Mouse (Mus musculus): ENCODE data around the gene Pmfbp1. TPM values are rescaled to one million over a fixed set of nuclear protein-coding genes. Genes with fewer than 3 reads are reported as not detected.

Pmfbp1 gene
- polyA plus RNA-seq, 2 experiments, result 0.20 to 0.23 TPM

DNA sequence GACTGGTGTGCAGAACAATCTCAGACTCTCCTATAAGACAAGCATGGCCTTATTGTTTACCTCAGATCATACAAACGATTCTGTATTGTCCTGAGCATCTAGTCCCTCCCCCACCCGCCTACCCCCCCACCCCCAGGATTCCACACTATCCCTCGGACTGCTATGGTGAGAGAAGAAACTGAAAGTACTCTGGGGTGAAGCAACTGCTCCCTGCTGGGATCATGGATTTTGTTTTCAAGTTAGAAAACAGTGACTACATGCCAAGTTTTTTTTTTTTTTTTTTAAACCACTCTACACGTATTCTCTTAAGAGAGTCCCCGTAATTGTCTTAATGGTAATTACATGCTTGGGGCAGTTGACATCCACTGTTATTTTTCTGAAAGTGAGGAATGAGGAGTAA lies 3.6 kb downstream of the Pmfbp1 start:
- Histone ChIP-seq H3K4me2 (replicated peaks; ENCODE audit: low read depth, low read length, severe bottlenecking) (no peak overlapping the region), H3K27ac (replicated peaks; ENCODE audit: low read depth, low read length) (no peak overlapping the region), H3K36me3 (ENCODE audit: control insufficient read depth, insufficient read depth, low read length) (no peaks in the 10 kb centered on the region), H3K9me3 (ENCODE audit: control insufficient read depth, low read length) (no peaks in the 10 kb centered on the region), H3K9ac (ENCODE audit: low read depth, low read length, severe bottlenecking) (no peak overlapping the region), H3K27me3 (ENCODE audit: control insufficient read depth, insufficient read depth, low read length) (no peaks in the 10 kb centered on the region), H3K4me3 (replicated peaks; ENCODE audit: low read length) (no peak overlapping the region), H3K4me1 (ENCODE audit: control insufficient read depth, insufficient read depth, low read length) (no peaks in the 10 kb centered on the region)
- 60% methylated on average over 5 of the region's 5 CpGs for WGBS
- ATAC-seq (ENCODE audit: low FRiP score, low read depth) (no peak), DNase-seq (ENCODE audit: low spot score) (no peak)
- TF ChIP-seq POLR2A (IDR thresholded peaks at IDR 0.05; ENCODE audit: borderline replicate concordance, extremely low read depth, insufficient read depth, insufficient read length), result no peak

DNA sequence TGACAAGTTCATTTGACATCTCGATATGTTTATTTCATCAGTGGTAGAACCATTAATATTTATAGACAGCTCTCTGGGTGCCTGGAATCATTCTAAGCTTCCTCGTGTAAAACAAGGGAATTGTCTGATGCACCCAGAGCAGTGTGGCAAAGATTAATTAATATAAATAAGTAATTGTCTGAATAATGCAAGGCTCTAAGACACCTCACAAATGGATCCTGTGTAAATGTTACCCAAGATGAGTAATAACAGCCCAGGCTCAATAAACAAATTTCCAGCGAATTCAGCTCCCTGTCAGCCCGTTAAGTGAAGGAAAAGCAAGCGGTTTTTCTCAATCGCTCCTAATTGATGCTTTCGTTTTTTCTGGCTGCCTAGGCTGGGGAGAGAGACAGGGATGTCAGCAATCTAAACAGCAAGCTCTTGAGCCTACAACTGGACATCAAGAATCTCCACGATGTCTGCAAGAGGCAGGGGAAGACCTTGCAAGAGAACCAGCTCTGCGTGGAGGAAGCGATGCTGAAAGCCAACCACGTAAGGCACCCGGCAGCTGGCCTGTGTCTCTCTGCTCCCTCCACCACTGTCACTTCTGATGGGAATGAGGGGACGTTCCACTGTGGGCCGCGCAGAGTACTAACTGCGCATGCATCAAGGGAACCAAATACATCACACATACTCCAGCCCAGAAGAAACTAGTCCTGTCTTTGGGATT lies 5.3 kb downstream of the Pmfbp1 start:
- no peaks in the 10 kb centered on the region for H3K27me3 ChIP-seq (ENCODE audit: control insufficient read depth, insufficient read depth, low read length)
- no peak overlapping the region for H3K27ac ChIP-seq (replicated peaks; ENCODE audit: low read depth, low read length)
- no peaks in the 10 kb centered on the region for H3K4me1 ChIP-seq (ENCODE audit: control insufficient read depth, insufficient read depth, low read length)
- no peak overlapping the region for H3K9ac ChIP-seq (ENCODE audit: low read depth, low read length, severe bottlenecking)
- H3K36me3 ChIP-seq (ENCODE audit: control insufficient read depth, insufficient read depth, low read length), result no peaks in the 10 kb centered on the region
- H3K4me3 ChIP-seq (replicated peaks; ENCODE audit: low read length), result no peak overlapping the region
- ATAC-seq (ENCODE audit: low FRiP score, low read depth) (no peak), DNase-seq (ENCODE audit: low spot score) (no peak)
- no peak overlapping the region for H3K4me2 ChIP-seq (replicated peaks; ENCODE audit: low read depth, low read length, severe bottlenecking)
- no peak for TF ChIP-seq POLR2A (IDR thresholded peaks at IDR 0.05; ENCODE audit: borderline replicate concordance, extremely low read depth, insufficient read depth, insufficient read length)
- no peaks in the 10 kb centered on the region for H3K9me3 ChIP-seq (ENCODE audit: control insufficient read depth, low read length)
- 82% methylated on average over 16 of the region's 16 CpGs for WGBS

DNA sequence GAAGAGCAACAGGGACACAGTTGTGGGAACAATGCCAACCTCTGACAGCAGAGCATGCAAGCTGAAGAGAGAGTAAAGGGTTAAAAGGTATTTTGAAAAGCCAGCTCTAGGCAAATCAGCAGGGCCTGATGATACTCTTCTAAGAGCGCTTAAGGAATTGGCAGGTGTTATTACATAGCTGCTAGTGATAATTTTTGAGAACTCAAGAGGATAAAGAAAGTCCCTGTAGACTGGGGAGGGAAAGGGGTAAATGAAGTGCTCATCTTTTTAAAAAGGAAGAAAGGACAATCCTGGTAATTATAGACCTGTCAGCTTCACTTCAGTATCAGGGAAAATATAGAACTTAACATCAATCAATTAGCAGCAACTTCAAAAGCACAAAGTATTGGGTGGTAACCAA lies 9.7 kb downstream of the Pmfbp1 start:
- H3K36me3 ChIP-seq (ENCODE audit: control insufficient read depth, insufficient read depth, low read length), result no peaks in the 10 kb centered on the region
- H3K9me3 ChIP-seq (ENCODE audit: control insufficient read depth, low read length), result no peaks in the 10 kb centered on the region
- H3K27ac ChIP-seq (replicated peaks; ENCODE audit: low read depth, low read length), result no peak overlapping the region
- no peak overlapping the region for H3K4me2 ChIP-seq (replicated peaks; ENCODE audit: low read depth, low read length, severe bottlenecking)
- 68% methylated on average over 1 of the region's 1 CpGs for WGBS
- ATAC-seq (ENCODE audit: low FRiP score, low read depth) (no peak), DNase-seq (ENCODE audit: low spot score) (no peak)
- H3K27me3 ChIP-seq (ENCODE audit: control insufficient read depth, insufficient read depth, low read length), result no peaks in the 10 kb centered on the region
- no peak for TF ChIP-seq POLR2A (IDR thresholded peaks at IDR 0.05; ENCODE audit: borderline replicate concordance, extremely low read depth, insufficient read depth, insufficient read length)
- H3K4me1 ChIP-seq (ENCODE audit: control insufficient read depth, insufficient read depth, low read length), result no peaks in the 10 kb centered on the region
- H3K4me3 ChIP-seq (replicated peaks; ENCODE audit: low read length), result no peak overlapping the region
- H3K9ac ChIP-seq (ENCODE audit: low read depth, low read length, severe bottlenecking), result no peak overlapping the region

DNA sequence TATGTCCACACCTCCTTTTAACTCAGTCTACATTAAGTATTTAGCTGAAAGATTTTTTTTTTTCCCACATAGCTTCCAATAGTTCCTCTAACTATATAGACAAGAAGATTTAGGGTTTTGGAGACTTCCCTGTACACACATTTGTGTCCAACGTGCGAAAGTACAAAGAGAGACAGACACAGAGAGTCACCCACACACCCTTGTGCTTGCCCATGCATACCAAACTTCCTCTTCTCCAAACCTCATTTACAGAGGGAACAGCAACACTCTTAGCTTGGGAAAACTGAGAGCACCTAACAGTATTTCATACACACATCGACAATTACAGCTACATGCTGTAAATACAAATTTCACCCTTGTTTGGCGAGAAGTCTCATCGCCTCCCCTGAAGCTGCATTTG lies 11.7 kb downstream of the Pmfbp1 start:
- Histone ChIP-seq H3K4me3 (replicated peaks; ENCODE audit: low read length) (no peak overlapping the region), H3K27me3 (ENCODE audit: control insufficient read depth, insufficient read depth, low read length) (no peaks in the 10 kb centered on the region), H3K36me3 (ENCODE audit: control insufficient read depth, insufficient read depth, low read length) (no peaks in the 10 kb centered on the region), H3K4me2 (replicated peaks; ENCODE audit: low read depth, low read length, severe bottlenecking) (no peak overlapping the region), H3K27ac (replicated peaks; ENCODE audit: low read depth, low read length) (no peak overlapping the region), H3K9me3 (ENCODE audit: control insufficient read depth, low read length) (no peaks in the 10 kb centered on the region), H3K9ac (ENCODE audit: low read depth, low read length, severe bottlenecking) (no peak overlapping the region), H3K4me1 (ENCODE audit: control insufficient read depth, insufficient read depth, low read length) (no peaks in the 10 kb centered on the region)
- no peak for ATAC-seq (ENCODE audit: low FRiP score, low read depth)
- DNase-seq (ENCODE audit: low spot score), result no peak
- no peak for TF ChIP-seq POLR2A (IDR thresholded peaks at IDR 0.05; ENCODE audit: borderline replicate concordance, extremely low read depth, insufficient read depth, insufficient read length)
- 91% methylated on average over 5 of the region's 5 CpGs for WGBS

DNA sequence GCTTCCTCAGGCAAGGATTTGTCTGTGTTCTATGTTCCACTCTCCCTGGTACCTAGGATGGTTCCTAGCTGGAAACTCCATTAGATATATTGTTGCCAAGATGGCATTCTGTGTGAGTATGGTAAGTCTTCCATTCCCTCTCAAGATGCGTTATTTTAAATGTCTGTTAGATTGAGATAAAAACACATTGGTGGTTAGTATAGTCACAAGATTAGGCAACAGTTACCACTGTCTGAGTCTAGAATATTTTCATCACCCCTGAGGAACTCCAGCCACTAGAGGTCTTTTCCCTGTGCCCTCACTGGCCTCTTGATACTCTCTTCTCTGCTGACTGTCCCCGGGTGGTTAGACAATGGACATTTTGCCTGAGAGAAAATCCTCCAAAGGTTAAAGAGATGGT lies 30.2 kb downstream of the Pmfbp1 start:
- DNase-seq (ENCODE audit: low spot score) (no peak), ATAC-seq (ENCODE audit: low FRiP score, low read depth) (no peak)
- no peak overlapping the region for H3K9ac ChIP-seq (ENCODE audit: low read depth, low read length, severe bottlenecking)
- H3K4me2 ChIP-seq (replicated peaks; ENCODE audit: low read depth, low read length, severe bottlenecking), result no peak overlapping the region
- 82% methylated on average over 2 of the region's 2 CpGs for WGBS
- H3K4me3 ChIP-seq (replicated peaks; ENCODE audit: low read length), result no peak overlapping the region
- H3K9me3 ChIP-seq (ENCODE audit: control insufficient read depth, low read length), result no peaks in the 10 kb centered on the region
- H3K27ac ChIP-seq (replicated peaks; ENCODE audit: low read depth, low read length), result no peak overlapping the region
- H3K4me1 ChIP-seq (ENCODE audit: control insufficient read depth, insufficient read depth, low read length), result no peaks in the 10 kb centered on the region
- no peaks in the 10 kb centered on the region for H3K36me3 ChIP-seq (ENCODE audit: control insufficient read depth, insufficient read depth, low read length)
- H3K27me3 ChIP-seq (ENCODE audit: control insufficient read depth, insufficient read depth, low read length), result no peaks in the 10 kb centered on the region
- no peak for TF ChIP-seq POLR2A (IDR thresholded peaks at IDR 0.05; ENCODE audit: borderline replicate concordance, extremely low read depth, insufficient read depth, insufficient read length)
